Mouse (Mus musculus) liver, embryonic 13.5 days (tissue): ENCODE results near the gene Abtb1. TPM values are rescaled to one million over a fixed set of nuclear protein-coding genes. Genes with fewer than 3 reads are reported as not detected.

Source experiments
- ATAC-seq: fragments of 200-750 bp; cut with Nextera tagmentation; 2 replicates; pipeline ENCODE4 v1.8.0; 2017; ENCODE audit warnings: low read depth, mild to moderate bottlenecking, moderate number of reproducible peaks, moderate library complexity
- DNase-seq: peaks from one replicate; pipeline ENCODE4 v3.0.0; 2022
- H3K27ac ChIP-seq: fragments of 300-500 bp; sonication (generic); 2 replicates; pipeline ENCODE4 v1.5.1; 2015; ENCODE audit warnings: moderate library complexity, mild to moderate bottlenecking, inconsistent platforms
- H3K27me3 ChIP-seq: fragments of 300-500 bp; sonication (generic); 2 replicates; pipeline ENCODE4 v1.6.1; 2015; ENCODE audit warnings: mild to moderate bottlenecking, inconsistent platforms
- H3K36me3 ChIP-seq: fragments of 300-500 bp; sonication (generic); 2 replicates; pipeline ENCODE4 v1.6.1; 2015; ENCODE audit warnings: mild to moderate bottlenecking, inconsistent platforms
- H3K4me1 ChIP-seq: fragments of 300-500 bp; sonication (generic); replicated peaks from 2 replicates; pipeline ENCODE4 v1.6.1; 2015; ENCODE audit warnings: inconsistent platforms
- H3K4me2 ChIP-seq: fragments of 300-500 bp; sonication (generic); 2 replicates; pipeline ENCODE4 v1.6.1; 2015; ENCODE audit warnings: inconsistent platforms, mild to moderate bottlenecking, moderate library complexity
- H3K4me3 ChIP-seq: fragments of 300-500 bp; sonication (generic); replicated peaks from 2 replicates; pipeline ENCODE4 v1.5.1; 2015; ENCODE audit warnings: mild to moderate bottlenecking, inconsistent platforms
- H3K9ac ChIP-seq: fragments of 300-500 bp; sonication (generic); 2 replicates; pipeline ENCODE4 v1.6.1; 2015; ENCODE audit warnings: mild to moderate bottlenecking, inconsistent platforms
- H3K9me3 ChIP-seq: fragments of 300-500 bp; sonication (generic); replicated peaks from 2 replicates; pipeline ENCODE4 v1.6.1; 2016; ENCODE audit warnings: inconsistent platforms
- WGBS: fragments of 180-500 bp; shearing (Covaris S2); methylation state at CpG from one replicate; pipeline ENCODE4 v1.1.7; 2015; ENCODE audit not compliant: insufficient replicate concordance; 5-methylcytosine and 5-hydroxymethylcytosine counted together
- polyA plus RNA-seq: library from polyadenylated mRNA; unstranded; fragments of >200 nt; fragmentation: Nextera tagmentation; extraction: Ambion mirVana; gene quantifications from 2 replicates; pipeline ENCODE4 v1.2.1, GENCODE M21; 2015

The Abtb1 gene
- polyA plus RNA-seq, 1 experiment from 2014 or later, result 45.5 TPM

GRCm38 (mm10) chr6:88828206-88829009 lies 13.4 kb downstream of the Abtb1 start:
- DNase-seq (no peak), ATAC-seq (no peak)
- H3K36me3 ChIP-seq, result peaks cover 48% of the 10 kb centered on the region
- H3K27ac ChIP-seq, result peak overlapping the region; percentile 31; the same call in 1 of the 2 replicates
- H3K4me3 ChIP-seq, result no peak overlapping the region
- no peak overlapping the region for H3K9ac ChIP-seq
- H3K27me3 ChIP-seq, result no peaks in the 10 kb centered on the region
- WGBS, result 60% methylated on average over 15 of the region's 15 CpGs
- H3K4me1 ChIP-seq, result peaks cover 43% of the 10 kb centered on the region
- no peaks in the 10 kb centered on the region for H3K9me3 ChIP-seq
- H3K4me2 ChIP-seq, result no peak overlapping the region

- Histone ChIP-seq H3K9me3 (no peaks in the 10 kb centered on the region), H3K9ac (no peak overlapping the region), H3K4me1 (peaks cover 35% of the 10 kb centered on the region), H3K36me3 (peaks cover 55% of the 10 kb centered on the region), H3K27ac (peak overlapping the region; percentile 31; the same call in 1 of the 2 replicates), H3K4me3 (no peak overlapping the region), H3K4me2 (no peak overlapping the region), H3K27me3 (no peaks in the 10 kb centered on the region)
- DNase-seq (no peak), ATAC-seq (no peak)
- WGBS, result 44% methylated on average over 13 of the region's 13 CpGs
Measured at GRCm38 (mm10) chr6:88827395-88828205, 14.2 kb downstream of the Abtb1 start.

- Histone ChIP-seq H3K9ac (no peak overlapping the region), H3K9me3 (no peaks in the 10 kb centered on the region), H3K27ac (0 out of 2 replicates have a peak overlapping the region, but pooled peaks have one; percentile 4), H3K36me3 (peaks cover 62% of the 10 kb centered on the region), H3K4me3 (no peak overlapping the region), H3K27me3 (no peaks in the 10 kb centered on the region), H3K4me1 (peaks cover 30% of the 10 kb centered on the region), H3K4me2 (no peak overlapping the region)
- WGBS, result 72% methylated on average over 3 of the region's 3 CpGs
- ATAC-seq (no peak), DNase-seq (no peak)
Measured at GRCm38 (mm10) chr6:88826965-88827364, 14.8 kb downstream of the Abtb1 start.

GRCm38 (mm10) chr6:88826545-88826944 lies 15.2 kb downstream of the Abtb1 start:
- Histone ChIP-seq H3K4me3 (no peak overlapping the region), H3K9ac (no peak overlapping the region), H3K27ac (no peak overlapping the region), H3K4me1 (peaks cover 27% of the 10 kb centered on the region), H3K4me2 (no peak overlapping the region), H3K9me3 (no peaks in the 10 kb centered on the region), H3K27me3 (no peaks in the 10 kb centered on the region), H3K36me3 (peaks cover 66% of the 10 kb centered on the region)
- ATAC-seq, result peak; percentile 35; the same call in 1 of the 2 replicates
- WGBS, result 42% methylated on average over 6 of the region's 6 CpGs
- DNase-seq, result no peak

GRCm38 (mm10) chr6:88826088-88826487 lies 15.7 kb downstream of the Abtb1 start:
- H3K9me3 ChIP-seq, result no peaks in the 10 kb centered on the region
- no peak overlapping the region for H3K9ac ChIP-seq
- WGBS, result 36% methylated on average over 3 of the region's 3 CpGs

GRCm38 (mm10) chr6:88824183-88824582 lies 17.6 kb downstream of the Abtb1 start:
- Histone ChIP-seq H3K36me3 (peaks cover 83% of the 10 kb centered on the region), H3K9ac (no peak overlapping the region), H3K27me3 (no peaks in the 10 kb centered on the region), H3K4me1 (peaks cover 33% of the 10 kb centered on the region), H3K9me3 (no peaks in the 10 kb centered on the region), H3K4me2 (no peak overlapping the region), H3K27ac (no peak overlapping the region), H3K4me3 (no peak overlapping the region)
- no peak for DNase-seq
- ATAC-seq, result no peak
- 70% methylated on average over 7 of the region's 7 CpGs for WGBS

More at GRCm38 (mm10) chr6:88826088-88826487, 15.7 kb downstream of the Abtb1 start:
- no peak for DNase-seq
- H3K27ac ChIP-seq, result no peak overlapping the region
- ATAC-seq, result no peak
- no peaks in the 10 kb centered on the region for H3K27me3 ChIP-seq
- no peak overlapping the region for H3K4me3 ChIP-seq
- peaks cover 27% of the 10 kb centered on the region for H3K4me1 ChIP-seq
- H3K4me2 ChIP-seq, result no peak overlapping the region
- peaks cover 69% of the 10 kb centered on the region for H3K36me3 ChIP-seq

- Histone ChIP-seq H3K27ac (no peak overlapping the region), H3K4me2 (no peak overlapping the region), H3K36me3 (peaks cover 90% of the 10 kb centered on the region), H3K9ac (no peak overlapping the region), H3K9me3 (no peaks in the 10 kb centered on the region), H3K4me1 (peaks cover 20% of the 10 kb centered on the region), H3K27me3 (no peaks in the 10 kb centered on the region), H3K4me3 (no peak overlapping the region)
- DNase-seq (no peak), ATAC-seq (no peak)
- WGBS, result 76% methylated on average over 11 of the region's 11 CpGs
Measured at GRCm38 (mm10) chr6:88821901-88822300, 19.9 kb downstream of the Abtb1 start.

- no peaks in the 10 kb centered on the region for H3K9me3 ChIP-seq
- H3K4me1 ChIP-seq, result peaks cover 14% of the 10 kb centered on the region
- WGBS, result 88% methylated on average over 6 of the region's 6 CpGs
- H3K36me3 ChIP-seq, result peaks cover 86% of the 10 kb centered on the region
- H3K27me3 ChIP-seq, result no peaks in the 10 kb centered on the region
- H3K4me3 ChIP-seq, result no peak overlapping the region
- no peak overlapping the region for H3K9ac ChIP-seq
- no peak overlapping the region for H3K4me2 ChIP-seq
- ATAC-seq, result no peak
- no peak overlapping the region for H3K27ac ChIP-seq
- no peak for DNase-seq
Measured at GRCm38 (mm10) chr6:88821294-88821693, 20.5 kb downstream of the Abtb1 start.

GRCm38 (mm10) chr6:88820853-88821252 lies 20.9 kb downstream of the Abtb1 start:
- peaks cover 10% of the 10 kb centered on the region; the same call in 1 of the 2 replicates for H3K4me1 ChIP-seq
- H3K36me3 ChIP-seq, result peaks cover 81% of the 10 kb centered on the region
- DNase-seq, result no peak
- no peak overlapping the region for H3K4me3 ChIP-seq
- no peak for ATAC-seq
- H3K27me3 ChIP-seq, result no peaks in the 10 kb centered on the region
- no peak overlapping the region for H3K9ac ChIP-seq
- WGBS, result 35% methylated on average over 3 of the region's 3 CpGs
- H3K4me2 ChIP-seq, result no peak overlapping the region
- no peak overlapping the region; the same call in 1 of the 2 replicates for H3K27ac ChIP-seq
- H3K9me3 ChIP-seq, result no peaks in the 10 kb centered on the region

- 81% methylated on average over 3 of the region's 3 CpGs for WGBS
- peaks cover 71% of the 10 kb centered on the region for H3K36me3 ChIP-seq
- H3K9ac ChIP-seq, result no peak overlapping the region
- no peak overlapping the region for H3K27ac ChIP-seq
- no peak overlapping the region for H3K4me2 ChIP-seq
- no peaks in the 10 kb centered on the region; the same call in 1 of the 2 replicates for H3K27me3 ChIP-seq
- no peak for ATAC-seq
- H3K4me3 ChIP-seq, result no peak overlapping the region
- peaks cover 22% of the 10 kb centered on the region for H3K4me1 ChIP-seq
- no peaks in the 10 kb centered on the region for H3K9me3 ChIP-seq
- no peak for DNase-seq
Measured at GRCm38 (mm10) chr6:88816913-88817312, 24.9 kb downstream of the Abtb1 start.

GRCm38 (mm10) chr6:88815489-88815888 lies 26.3 kb downstream of the Abtb1 start:
- WGBS, result 76% methylated on average over 3 of the region's 3 CpGs
- Histone ChIP-seq H3K9me3 (no peaks in the 10 kb centered on the region), H3K4me2 (no peak overlapping the region), H3K4me1 (peaks cover 18% of the 10 kb centered on the region), H3K36me3 (peaks cover 68% of the 10 kb centered on the region), H3K9ac (no peak overlapping the region), H3K27ac (no peak overlapping the region), H3K27me3 (no peaks in the 10 kb centered on the region; the same call in 1 of the 2 replicates), H3K4me3 (no peak overlapping the region)
- DNase-seq (no peak), ATAC-seq (no peak)
